Mouse (Mus musculus) intestine, embryonic 16.5 days (tissue): ENCODE results near the gene Cxcr2. TPM values are rescaled to one million over a fixed set of nuclear protein-coding genes. Genes with fewer than 3 reads are reported as not detected.
A peak's percentile ranks its signal among the peaks of the same experiment; 100 is the strongest.

Source experiments
- ATAC-seq: fragments of 200-750 bp; cut with Nextera tagmentation; 2 replicates; pipeline ENCODE4 v1.8.0; 2017; ENCODE audit warnings: moderate TSS enrichment, moderate library complexity
- H3K27ac ChIP-seq: fragments of 300-500 bp; sonication (generic); 2 replicates; pipeline ENCODE4 v1.5.1; 2014; ENCODE audit warnings: mild to moderate bottlenecking, low read length
- H3K27me3 ChIP-seq: fragments of 300-500 bp; sonication (generic); replicated peaks from 2 replicates; pipeline ENCODE4 v1.6.1; 2014; ENCODE audit warnings: low read length, control low read depth, mixed read lengths; ENCODE audit not compliant: control insufficient read depth, insufficient read depth
- H3K36me3 ChIP-seq: fragments of 300-500 bp; sonication (generic); 2 replicates; pipeline ENCODE4 v1.6.1; 2014; ENCODE audit warnings: low read length, control low read depth; ENCODE audit not compliant: control insufficient read depth, insufficient read depth
- H3K4me1 ChIP-seq: fragments of 300-500 bp; sonication (generic); 2 replicates; pipeline ENCODE4 v1.6.1; 2014; ENCODE audit warnings: low read length, control low read depth, mixed read lengths; ENCODE audit not compliant: control insufficient read depth, insufficient read depth
- H3K4me2 ChIP-seq: fragments of 300-500 bp; sonication (generic); 2 replicates; pipeline ENCODE4 v1.6.1; 2014; ENCODE audit warnings: low read depth, low read length, control low read depth
- H3K4me3 ChIP-seq: fragments of 300-500 bp; sonication (generic); 2 replicates; pipeline ENCODE4 v1.5.1; 2014; ENCODE audit warnings: mild to moderate bottlenecking, low read length
- H3K9ac ChIP-seq: fragments of 300-500 bp; sonication (generic); 2 replicates; pipeline ENCODE4 v1.6.1; 2014; ENCODE audit warnings: low read depth, low read length
- H3K9me3 ChIP-seq: fragments of 300-500 bp; sonication (generic); 2 replicates; pipeline ENCODE4 v1.6.1; 2016; ENCODE audit warnings: low read length, control low read depth; ENCODE audit not compliant: control insufficient read depth
- WGBS: fragments of 180-500 bp; shearing (Covaris S2); extraction: QIAGEN DNeasy Blood & Tissue Kit; methylation state at CpG from one replicate; pipeline ENCODE4 v1.1.7; 2014; 5-methylcytosine and 5-hydroxymethylcytosine counted together
- microRNA counts: library from miRNA; unstranded; fragments of <30 nt; microRNA quantifications from one replicate; lab custom pipeline; 2016
- microRNA-seq: library from miRNA; unstranded; fragments of <30 nt; microRNA quantifications from one replicate; pipeline ENCODE4, GENCODE M21; 2016
- polyA plus RNA-seq: library from polyadenylated mRNA; unstranded; fragments of >200 nt; fragmentation: Nextera tagmentation; extraction: Ambion mirVana; gene quantifications from 2 replicates; pipeline ENCODE4 v1.2.1, GENCODE M21; 2015

Cxcr2 gene
- polyA plus RNA-seq, 1 experiment from 2014 or later = 0.22 TPM

- Histone ChIP-seq H3K27me3 (no peaks in the 10 kb centered on the region), H3K27ac (no peak overlapping the region), H3K4me2 (no peak overlapping the region), H3K4me1 (peaks cover 20% of the 10 kb centered on the region), H3K36me3 (no peaks in the 10 kb centered on the region), H3K9me3 (no peaks in the 10 kb centered on the region), H3K4me3 (no peak overlapping the region), H3K9ac (no peak overlapping the region)
- ATAC-seq = no peak
- WGBS = 67% methylated on average over 5 of the region's 5 CpGs
These were observed 49.7 kb downstream of the Cxcr2 start for GRCm38 (mm10) chr1:74203457-74203856.

- no peak overlapping the region for H3K9ac ChIP-seq
- 53% methylated on average over 7 of the region's 7 CpGs for WGBS
- ATAC-seq = 0 out of 2 replicates have a peak, but pooled peaks have one; percentile 29
- H3K4me1 ChIP-seq = peaks cover 3% of the 10 kb centered on the region
- H3K36me3 ChIP-seq = no peaks in the 10 kb centered on the region
- no peaks in the 10 kb centered on the region for H3K9me3 ChIP-seq
- no peak overlapping the region for H3K4me2 ChIP-seq
- H3K27ac ChIP-seq = no peak overlapping the region
- no peak overlapping the region for H3K4me3 ChIP-seq
- H3K27me3 ChIP-seq = no peaks in the 10 kb centered on the region
These were observed 52.1 kb downstream of the Cxcr2 start for GRCm38 (mm10) chr1:74205881-74206280.

- no peaks in the 10 kb centered on the region for H3K27me3 ChIP-seq
- H3K4me1 ChIP-seq = 0 out of 2 replicates have a peak, but pooled peaks cover 2% of the 10 kb centered on the region
- no peak overlapping the region for H3K4me2 ChIP-seq
- H3K9ac ChIP-seq = no peak overlapping the region
- H3K36me3 ChIP-seq = no peaks in the 10 kb centered on the region
- no peaks in the 10 kb centered on the region for H3K9me3 ChIP-seq
- 78% methylated on average over 8 of the region's 8 CpGs for WGBS
- no peak overlapping the region for H3K27ac ChIP-seq
- no peak for ATAC-seq
- H3K4me3 ChIP-seq = no peak overlapping the region
These were observed 52.9 kb downstream of the Cxcr2 start for GRCm38 (mm10) chr1:74206642-74207041.

GRCm38 (mm10) chr1:74207906-74208305 lies 54.1 kb downstream of the Cxcr2 start:
- no peak overlapping the region for H3K4me3 ChIP-seq
- H3K27ac ChIP-seq = no peak overlapping the region
- H3K36me3 ChIP-seq = no peaks in the 10 kb centered on the region
- 44% methylated on average over 9 of the region's 9 CpGs for WGBS
- H3K4me2 ChIP-seq = no peak overlapping the region
- no peaks in the 10 kb centered on the region for H3K27me3 ChIP-seq
- no peak overlapping the region for H3K9ac ChIP-seq
- 0 out of 2 replicates have a peak, but pooled peaks cover 2% of the 10 kb centered on the region for H3K4me1 ChIP-seq
- 0 out of 2 replicates have a peak, but pooled peaks have one; percentile 45 for ATAC-seq
- H3K9me3 ChIP-seq = no peaks in the 10 kb centered on the region

GRCm38 (mm10) chr1:74208941-74209340 lies 55.2 kb downstream of the Cxcr2 start:
- H3K9me3 ChIP-seq = no peaks in the 10 kb centered on the region
- 81% methylated on average over 8 of the region's 8 CpGs for WGBS
- H3K4me2 ChIP-seq = no peak overlapping the region
- no peaks in the 10 kb centered on the region for H3K4me1 ChIP-seq
- H3K27ac ChIP-seq = no peak overlapping the region
- H3K36me3 ChIP-seq = no peaks in the 10 kb centered on the region
- ATAC-seq = no peak
- no peak overlapping the region for H3K9ac ChIP-seq
- no peak overlapping the region for H3K4me3 ChIP-seq
- H3K27me3 ChIP-seq = no peaks in the 10 kb centered on the region

MicroRNAs encoded within 50 kb of the gene (microRNA counts, 519-probe panel; counts per million panel counts)
- 1,939 counts per million, percentile 40 among the panel's probes with 10 or more counts for microRNA mmu-miR-1928 (lab: Ali Mortazavi, UCI)

Small RNA genes lying within 50 kb of the gene (microRNA-seq; reads per million reads assigned to microRNA genes)
- not detected for gene Mir1928

Other genes with a start within 250 kb of the Cxcr2 start
- 20.2 and 23.4 TPM in 2 replicates for gene Tns1, start 29.5 kb upstream of the Cxcr2 start, polyA plus RNA-seq
- 0.12 and 0.31 TPM in 2 replicates for gene Rufy4, start 28.4 kb upstream of the Cxcr2 start, polyA plus RNA-seq
- not detected in 2 replicates for gene Cxcr1, start 40.6 kb downstream of the Cxcr2 start, polyA plus RNA-seq
- gene Arpc2, start 82.1 kb downstream of the Cxcr2 start, polyA plus RNA-seq = 556 and 575 TPM in 2 replicates
- 2.6 and 2.7 TPM in 2 replicates for gene Gpbar1, start 124.6 kb downstream of the Cxcr2 start, polyA plus RNA-seq
- gene Aamp, start 130.7 kb downstream of the Cxcr2 start, polyA plus RNA-seq = 246 and 256 TPM in 2 replicates
- 139 and 148 TPM in 2 replicates for gene Pnkd, start 130.9 kb downstream of the Cxcr2 start, polyA plus RNA-seq
- 77.3 and 79.8 TPM in 2 replicates for gene Tmbim1, start 151.6 kb downstream of the Cxcr2 start, polyA plus RNA-seq
- gene Catip, start 208.1 kb downstream of the Cxcr2 start, polyA plus RNA-seq = 0.24 and 0.50 TPM in 2 replicates
- 8.0 and 8.9 TPM in 2 replicates for gene Slc11a1, start 221.2 kb downstream of the Cxcr2 start, polyA plus RNA-seq
- gene Ctdsp1, start 237.5 kb downstream of the Cxcr2 start, polyA plus RNA-seq = 69.4 and 72.3 TPM in 2 replicates